Mouse (Mus musculus) liver, embryonic 12.5 days (tissue): ENCODE measurements around the gene Gm27021. TPM values are rescaled to one million over a fixed set of nuclear protein-coding genes. Genes with fewer than 3 reads are reported as not detected.

ENCODE experiments used
- ATAC-seq: fragments of 200-750 bp; cut with Nextera tagmentation; 2 replicates; pipeline ENCODE4 v1.8.0; 2017; ENCODE audit warnings: moderate number of reproducible peaks, mild to moderate bottlenecking, moderate library complexity
- H3K27ac ChIP-seq: fragments of 300-500 bp; sonication (generic); 2 replicates; pipeline ENCODE4 v1.5.1; 2016; ENCODE audit warnings: mild to moderate bottlenecking
- H3K27me3 ChIP-seq: fragments of 300-500 bp; sonication (generic); replicated peaks from 2 replicates; pipeline ENCODE4 v1.6.1; 2016; ENCODE audit warnings: mild to moderate bottlenecking, moderate library complexity
- H3K36me3 ChIP-seq: fragments of 300-500 bp; sonication (generic); 2 replicates; pipeline ENCODE4 v1.6.1; 2016; ENCODE audit warnings: mild to moderate bottlenecking, moderate library complexity
- H3K4me1 ChIP-seq: fragments of 300-500 bp; sonication (generic); 2 replicates; pipeline ENCODE4 v1.6.1; 2016
- H3K4me2 ChIP-seq: fragments of 300-500 bp; sonication (generic); 2 replicates; pipeline ENCODE4 v1.6.1; 2016; ENCODE audit warnings: mild to moderate bottlenecking, moderate library complexity
- H3K4me3 ChIP-seq: fragments of 300-500 bp; sonication (generic); 2 replicates; pipeline ENCODE4 v1.5.1; 2016; ENCODE audit warnings: mild to moderate bottlenecking, moderate library complexity
- H3K9ac ChIP-seq: fragments of 300-500 bp; sonication (generic); 2 replicates; pipeline ENCODE4 v1.6.1; 2016; ENCODE audit warnings: mild to moderate bottlenecking, moderate library complexity
- H3K9me3 ChIP-seq: fragments of 300-500 bp; sonication (generic); replicated peaks from 2 replicates; pipeline ENCODE4 v1.6.1; 2016; ENCODE audit warnings: mild to moderate bottlenecking, moderate library complexity
- WGBS: fragments of 180-500 bp; shearing (Covaris S2); methylation state at CpG from one replicate; pipeline ENCODE4 v1.1.7; 2016; ENCODE audit not compliant: insufficient replicate concordance; 5-methylcytosine and 5-hydroxymethylcytosine counted together
- polyA plus RNA-seq: library from polyadenylated mRNA; unstranded; fragments of >200 nt; fragmentation: Nextera tagmentation; extraction: Ambion mirVana; gene quantifications from 2 replicates; pipeline ENCODE4 v1.2.1, GENCODE M21; 2016

The Gm27021 gene
- polyA plus RNA-seq, 1 experiment from 2014 or later: 0.69 TPM

DNA sequence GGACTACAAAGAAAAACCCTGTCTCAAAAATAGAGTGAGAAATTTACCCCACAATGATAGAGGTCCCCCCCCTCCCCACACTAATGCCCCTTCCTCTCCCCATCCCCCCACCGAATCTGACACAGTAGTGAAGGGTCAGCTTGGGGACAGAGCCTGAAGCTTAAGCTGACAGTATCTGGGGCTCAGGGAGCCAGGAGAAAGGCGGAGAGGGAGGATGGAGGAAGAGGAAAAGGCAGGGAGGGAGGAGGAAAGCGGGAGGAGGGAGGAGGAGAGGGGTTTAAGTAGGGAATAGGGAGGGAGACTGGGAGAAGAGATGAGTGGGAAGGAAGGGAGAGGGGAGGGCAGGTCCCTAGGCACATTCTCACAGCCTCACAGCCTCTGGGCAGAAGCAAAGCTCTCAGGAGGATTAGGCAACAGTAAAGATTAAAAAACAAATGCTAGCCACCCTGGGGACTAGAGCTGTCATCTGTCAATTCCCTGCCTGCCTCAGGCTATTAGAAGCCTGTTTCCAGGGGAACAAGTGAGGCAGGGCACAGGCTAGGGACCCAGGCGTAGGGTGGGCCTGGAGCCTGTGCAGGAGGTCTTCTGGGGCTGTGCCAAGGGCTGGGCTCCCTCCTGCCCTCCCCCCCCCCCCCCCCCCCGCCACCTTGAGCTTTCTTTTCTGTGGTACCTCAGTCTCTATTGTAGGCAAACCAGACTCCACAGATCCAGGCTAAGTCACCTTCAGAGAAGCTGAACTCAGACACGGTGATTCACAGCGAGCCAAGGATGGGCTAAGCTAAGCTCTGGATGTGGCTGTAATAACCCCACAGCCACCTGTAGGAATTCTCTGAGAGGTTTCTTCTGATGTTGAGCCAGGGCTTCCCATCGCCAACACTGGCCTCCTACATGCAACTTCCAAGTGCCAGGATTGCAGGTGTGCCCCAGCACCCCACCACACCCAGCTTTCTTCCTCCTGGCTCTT, 50.9 kb downstream of the Gm27021 start:
- H3K9ac ChIP-seq: no peak overlapping the region
- no peak overlapping the region for H3K4me3 ChIP-seq
- peaks cover 33% of the 10 kb centered on the region for H3K4me1 ChIP-seq
- no peak overlapping the region for H3K4me2 ChIP-seq
- H3K36me3 ChIP-seq: no peaks in the 10 kb centered on the region
- H3K27me3 ChIP-seq: peaks cover 33% of the 10 kb centered on the region
- no peaks in the 10 kb centered on the region for H3K9me3 ChIP-seq
- H3K27ac ChIP-seq: no peak overlapping the region
- 39% methylated on average over 7 of the region's 8 CpGs for WGBS
- ATAC-seq: no peak

- H3K4me3 ChIP-seq: no peak overlapping the region
- no peak for ATAC-seq
- no peaks in the 10 kb centered on the region for H3K9me3 ChIP-seq
- WGBS: 68% methylated on average over 3 of the region's 3 CpGs
- no peak overlapping the region for H3K4me2 ChIP-seq
- H3K27me3 ChIP-seq: peaks cover 47% of the 10 kb centered on the region
- no peak overlapping the region for H3K9ac ChIP-seq
- H3K4me1 ChIP-seq: peaks cover 12% of the 10 kb centered on the region
- no peak overlapping the region for H3K27ac ChIP-seq
- no peaks in the 10 kb centered on the region for H3K36me3 ChIP-seq
Observed at GRCm38 (mm10) chr8:120614491-120614890, 53.4 kb downstream of the Gm27021 start.

DNA sequence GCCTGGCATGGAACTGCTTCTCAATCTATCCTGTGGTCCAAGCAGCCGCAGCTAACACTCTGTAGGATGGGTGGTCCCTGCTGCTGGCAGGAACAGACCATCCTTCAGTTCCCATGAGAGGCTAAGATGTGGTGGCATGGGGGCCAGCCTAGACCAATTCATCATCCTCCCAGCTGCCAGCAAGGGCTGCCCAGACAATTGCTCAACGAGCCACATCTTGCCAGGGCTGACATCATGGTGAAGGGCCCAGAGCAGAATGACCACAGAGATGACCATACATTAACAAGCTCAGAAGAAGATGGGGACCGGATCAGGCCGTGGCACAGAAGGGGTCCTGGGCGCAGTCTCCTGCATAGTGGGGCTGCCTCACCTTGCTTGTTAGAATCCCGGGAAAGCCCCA, 57.1 kb downstream of the Gm27021 start:
- ATAC-seq: no peak
- H3K9me3 ChIP-seq: no peaks in the 10 kb centered on the region
- no peak overlapping the region for H3K9ac ChIP-seq

GRCm38 (mm10) chr8:120607885-120608284, 60.0 kb downstream of the Gm27021 start:
- no peak overlapping the region for H3K9ac ChIP-seq
- 6% methylated on average over 7 of the region's 7 CpGs for WGBS
- 0 out of 2 replicates have a peak overlapping the region, but pooled peaks have one; percentile 6 for H3K4me3 ChIP-seq

More for the DNA sequence above, 57.1 kb downstream of the Gm27021 start:
- H3K36me3 ChIP-seq: no peaks in the 10 kb centered on the region
- peaks cover 35% of the 10 kb centered on the region for H3K27me3 ChIP-seq
- 75% methylated on average over 6 of the region's 6 CpGs for WGBS
- no peak overlapping the region for H3K4me3 ChIP-seq
- no peak overlapping the region for H3K27ac ChIP-seq
- H3K4me1 ChIP-seq: peaks cover 8% of the 10 kb centered on the region
- no peak overlapping the region for H3K4me2 ChIP-seq

DNA sequence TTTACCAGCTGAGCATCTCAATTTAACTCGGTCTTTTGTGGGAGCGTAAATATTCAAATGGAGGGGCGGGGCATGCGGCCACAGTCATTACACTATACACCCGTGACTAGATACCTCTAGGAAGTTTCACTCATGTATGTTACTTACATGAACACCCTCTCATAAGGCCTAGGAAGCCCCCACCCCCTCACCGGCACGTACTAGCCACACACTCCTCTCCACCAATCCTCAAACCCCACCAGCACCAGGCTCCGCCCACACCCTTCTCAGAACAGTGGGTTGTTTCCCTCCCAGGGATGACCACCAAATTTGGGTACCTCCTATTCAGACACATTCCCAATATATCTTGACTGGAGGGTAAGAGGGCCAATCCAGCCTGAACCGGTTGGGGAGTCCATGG, 60.4 kb downstream of the Gm27021 start:
- Histone ChIP-seq H3K27ac (no peak overlapping the region), H3K4me1 (peaks cover 8% of the 10 kb centered on the region), H3K36me3 (no peaks in the 10 kb centered on the region), H3K9me3 (no peaks in the 10 kb centered on the region), H3K27me3 (peaks cover 22% of the 10 kb centered on the region; the same call in 1 of the 2 replicates), H3K9ac (no peak overlapping the region), H3K4me2 (peak overlapping the region; percentile 49), H3K4me3 (0 out of 2 replicates have a peak overlapping the region, but pooled peaks have one; percentile 6)
- 0 out of 2 replicates have a peak, but pooled peaks have one; percentile 23 for ATAC-seq
- 77% methylated on average over 9 of the region's 9 CpGs for WGBS

More at GRCm38 (mm10) chr8:120607885-120608284, 60.0 kb downstream of the Gm27021 start:
- H3K9me3 ChIP-seq: no peaks in the 10 kb centered on the region
- no peak overlapping the region for H3K27ac ChIP-seq
- H3K4me2 ChIP-seq: peak overlapping the region; percentile 49
- peaks cover 21% of the 10 kb centered on the region; the same call in 1 of the 2 replicates for H3K27me3 ChIP-seq
- H3K4me1 ChIP-seq: peaks cover 8% of the 10 kb centered on the region
- ATAC-seq: 0 out of 2 replicates have a peak, but pooled peaks have one; percentile 38
- no peaks in the 10 kb centered on the region for H3K36me3 ChIP-seq

DNA sequence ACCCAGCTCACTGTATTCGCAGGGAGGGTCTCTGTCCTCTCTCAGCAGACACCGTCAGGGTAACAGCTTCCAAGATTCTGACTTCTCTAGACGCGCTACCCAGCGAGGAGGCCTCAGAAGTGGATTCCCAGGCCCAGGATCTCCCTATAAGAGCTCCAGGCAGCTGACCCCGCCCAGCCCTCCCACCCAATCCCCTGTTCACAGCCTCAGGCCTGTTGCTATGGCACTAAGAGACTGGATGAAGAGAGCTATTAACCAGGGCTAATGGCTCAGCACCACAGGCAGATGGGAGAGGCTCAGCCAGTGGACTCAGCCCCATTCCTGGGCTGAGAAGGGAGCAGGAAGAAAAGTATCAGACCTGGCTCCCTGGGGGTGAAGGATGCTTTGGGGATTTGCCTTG, 65.2 kb downstream of the Gm27021 start:
- no peak overlapping the region for H3K27ac ChIP-seq
- peaks cover 15% of the 10 kb centered on the region for H3K27me3 ChIP-seq
- H3K36me3 ChIP-seq: no peaks in the 10 kb centered on the region
- peaks cover 3% of the 10 kb centered on the region; the same call in 1 of the 2 replicates for H3K9me3 ChIP-seq
- no peak overlapping the region for H3K9ac ChIP-seq
- peaks cover 17% of the 10 kb centered on the region for H3K4me1 ChIP-seq
- no peak overlapping the region for H3K4me2 ChIP-seq
- WGBS: 59% methylated on average over 6 of the region's 6 CpGs
- no peak overlapping the region for H3K4me3 ChIP-seq
- ATAC-seq: no peak

DNA sequence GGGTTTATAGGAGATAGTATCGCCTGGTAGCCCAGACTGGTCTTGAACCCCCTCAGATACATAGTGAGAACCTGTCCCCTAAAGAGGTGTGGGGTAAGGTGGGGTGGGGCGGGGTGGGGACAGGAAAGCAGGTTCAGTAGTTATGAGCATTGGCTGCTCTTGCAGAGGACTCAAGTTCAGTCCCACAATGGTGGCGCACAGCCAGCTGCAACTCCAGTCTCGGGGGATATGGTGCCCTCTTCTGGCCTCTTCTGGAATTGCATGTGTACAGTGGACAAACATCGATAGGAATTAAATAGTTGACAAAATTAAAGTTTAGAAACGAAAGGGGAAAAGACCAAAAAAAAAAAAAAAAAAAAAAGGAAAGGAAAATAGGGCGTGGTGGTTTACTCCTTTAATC, 68.4 kb downstream of the Gm27021 start:
- Histone ChIP-seq H3K4me2 (no peak overlapping the region), H3K9ac (no peak overlapping the region), H3K27me3 (peaks cover 16% of the 10 kb centered on the region), H3K9me3 (peaks cover 5% of the 10 kb centered on the region), H3K4me3 (no peak overlapping the region), H3K36me3 (no peaks in the 10 kb centered on the region), H3K4me1 (peaks cover 14% of the 10 kb centered on the region), H3K27ac (no peak overlapping the region)
- WGBS: 33% methylated on average over 7 of the region's 7 CpGs
- ATAC-seq: no peak

DNA sequence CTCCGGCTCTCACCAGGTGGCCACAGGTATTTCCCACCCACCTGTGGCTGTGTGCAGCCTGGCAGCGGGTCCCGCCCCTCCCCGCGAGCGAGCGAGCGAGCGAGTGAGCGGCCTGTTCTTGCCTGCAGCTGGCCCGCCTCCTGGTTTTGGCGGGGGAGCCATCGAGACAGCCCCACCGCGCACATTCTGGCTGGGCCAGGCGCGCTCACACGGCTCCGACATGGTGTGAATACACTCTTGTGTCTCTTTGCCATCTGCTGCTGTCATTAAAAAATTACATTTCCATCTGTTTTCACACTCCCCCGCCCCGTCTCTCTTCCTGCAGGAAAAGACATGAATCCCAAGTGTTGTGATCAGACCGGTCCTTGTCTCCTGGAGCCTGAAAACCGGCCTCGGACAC, 69.3 kb downstream of the Gm27021 start:
- 54% methylated on average over 24 of the region's 24 CpGs for WGBS
- ATAC-seq: no peak
- H3K4me3 ChIP-seq: no peak overlapping the region
- no peak overlapping the region for H3K27ac ChIP-seq
- peak overlapping the region; percentile 40 for H3K4me2 ChIP-seq
- no peak overlapping the region for H3K9ac ChIP-seq
- peaks cover 16% of the 10 kb centered on the region for H3K27me3 ChIP-seq
- H3K9me3 ChIP-seq: peaks cover 7% of the 10 kb centered on the region
- H3K36me3 ChIP-seq: no peaks in the 10 kb centered on the region
- H3K4me1 ChIP-seq: peaks cover 14% of the 10 kb centered on the region

DNA sequence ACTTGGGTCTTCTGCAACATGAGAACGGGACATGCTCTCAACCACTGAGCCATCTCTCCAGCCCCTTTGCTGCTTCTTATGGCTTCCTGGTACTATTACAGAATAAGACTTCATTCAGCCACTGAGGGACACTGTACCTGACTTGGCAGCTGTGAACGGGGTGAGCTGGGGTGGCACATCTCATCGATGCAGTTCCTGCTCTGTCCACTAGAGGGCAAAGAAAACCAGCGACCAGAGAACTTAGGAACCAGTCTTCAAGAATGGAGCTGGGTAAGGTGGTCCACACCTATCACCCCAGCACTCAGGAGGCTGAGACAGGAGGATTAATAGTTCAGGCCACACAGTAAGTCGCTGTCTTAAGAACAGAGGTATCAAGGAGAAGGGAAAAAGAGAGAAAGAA, 71.9 kb downstream of the Gm27021 start:
- H3K9ac ChIP-seq: no peak overlapping the region
- WGBS: 10% methylated on average over 5 of the region's 5 CpGs
- no peak overlapping the region for H3K4me3 ChIP-seq
- H3K36me3 ChIP-seq: no peaks in the 10 kb centered on the region
- H3K4me2 ChIP-seq: no peak overlapping the region
- no peak overlapping the region for H3K27ac ChIP-seq
- peaks cover 6% of the 10 kb centered on the region for H3K9me3 ChIP-seq
- H3K27me3 ChIP-seq: peaks cover 10% of the 10 kb centered on the region
- peaks cover 26% of the 10 kb centered on the region for H3K4me1 ChIP-seq
- peak; percentile 51; the same call in 1 of the 2 replicates for ATAC-seq

- peaks cover 34% of the 10 kb centered on the region for H3K4me1 ChIP-seq
- no peak overlapping the region for H3K4me2 ChIP-seq
- no peak overlapping the region for H3K4me3 ChIP-seq
- H3K9me3 ChIP-seq: peaks cover 4% of the 10 kb centered on the region
- no peak overlapping the region for H3K27ac ChIP-seq
- H3K36me3 ChIP-seq: no peaks in the 10 kb centered on the region
- WGBS: 82% methylated on average over 5 of the region's 5 CpGs
- peaks cover 10% of the 10 kb centered on the region for H3K27me3 ChIP-seq
- no peak overlapping the region for H3K9ac ChIP-seq
- ATAC-seq: no peak
Observed at GRCm38 (mm10) chr8:120594571-120594970, 73.3 kb downstream of the Gm27021 start.

DNA sequence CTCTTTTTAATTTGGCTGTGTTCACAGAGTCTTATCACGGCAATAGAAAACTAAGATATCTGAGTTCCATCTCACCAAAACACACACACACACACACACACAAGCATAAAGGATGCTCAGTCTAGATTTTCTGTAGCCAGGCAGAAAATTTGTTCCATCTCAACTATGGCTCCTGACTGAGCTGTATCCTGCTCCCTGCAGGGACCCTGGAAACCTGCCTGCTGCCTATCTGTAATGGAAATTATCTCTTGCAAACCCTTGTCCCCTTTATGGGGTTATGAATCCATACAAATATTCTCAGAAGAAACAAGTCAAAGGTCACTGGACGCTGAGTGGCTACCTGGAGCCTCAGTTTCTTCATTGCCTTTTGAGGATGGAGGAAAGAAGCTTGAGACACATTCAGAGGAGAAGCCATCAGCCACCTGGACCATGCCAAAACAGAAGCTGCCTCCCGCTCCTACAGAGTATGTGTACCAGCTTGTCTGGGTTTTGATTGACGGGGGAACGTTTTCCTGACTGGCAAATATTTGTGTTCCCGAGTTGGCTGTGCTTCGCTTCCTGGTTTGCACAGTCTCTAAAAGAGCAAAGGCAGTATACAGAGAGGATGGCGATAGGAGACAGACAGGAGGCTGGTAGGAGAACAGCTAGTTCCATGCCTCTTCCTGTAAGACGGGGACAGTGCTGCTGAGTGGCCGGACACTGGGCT, 76.1 kb downstream of the Gm27021 start:
- WGBS: 66% methylated on average over 10 of the region's 10 CpGs
- H3K4me3 ChIP-seq: no peak overlapping the region

More for the DNA sequence above, 76.1 kb downstream of the Gm27021 start:
- Histone ChIP-seq H3K9me3 (peaks cover 4% of the 10 kb centered on the region), H3K4me1 (peaks cover 42% of the 10 kb centered on the region), H3K27me3 (no peaks in the 10 kb centered on the region), H3K4me2 (0 out of 2 replicates have a peak overlapping the region, but pooled peaks have one; percentile 12), H3K36me3 (peaks cover 10% of the 10 kb centered on the region), H3K27ac (no peak overlapping the region; the same call in 1 of the 2 replicates), H3K9ac (no peak overlapping the region)
- ATAC-seq: no peak
